Mouse (Mus musculus): ENCODE data around the gene Sptbn2. TPM values are rescaled to one million over a fixed set of nuclear protein-coding genes. Genes with fewer than 3 reads are reported as not detected.

Gene Sptbn2
- polyA plus RNA-seq, 1 experiment = 57.0 TPM

- DNase-seq (ENCODE audit: low read depth) = no peak
- TF ChIP-seq POLR2A (IDR thresholded peaks at IDR 0.05; ENCODE audit: borderline replicate concordance, extremely low read depth, insufficient read depth, insufficient read length, poor library complexity, severe bottlenecking) (no peak), CTCF (IDR thresholded peaks at IDR 0.05; ENCODE audit: borderline replicate concordance, extremely low read depth, insufficient read depth, insufficient read length) (no peak)
Measured at GRCm38 (mm10) chr19:4708765-4709164, 2.2 kb upstream of the Sptbn2 start.

- peak; percentile 86 for DNase-seq (ENCODE audit: low read depth)
- TF ChIP-seq POLR2A (IDR thresholded peaks at IDR 0.05; ENCODE audit: borderline replicate concordance, extremely low read depth, insufficient read depth, insufficient read length, poor library complexity, severe bottlenecking) (peak; percentile 59; the same call in 1 of the 2 replicates), CTCF (IDR thresholded peaks at IDR 0.05; ENCODE audit: borderline replicate concordance, extremely low read depth, insufficient read depth, insufficient read length) (no peak)
Measured at GRCm38 (mm10) chr19:4711601-4712155, 711 bp downstream of the Sptbn2 start.

GRCm38 (mm10) chr19:4712156-4712780 lies 1.3 kb downstream of the Sptbn2 start:
- TF ChIP-seq CTCF (IDR thresholded peaks at IDR 0.05; ENCODE audit: borderline replicate concordance, extremely low read depth, insufficient read depth, insufficient read length) = no peak
- no peak; the same call in 1 of the 2 replicates for TF ChIP-seq POLR2A (IDR thresholded peaks at IDR 0.05; ENCODE audit: borderline replicate concordance, extremely low read depth, insufficient read depth, insufficient read length, poor library complexity, severe bottlenecking)
- DNase-seq (ENCODE audit: low read depth) = peak; percentile 67

GRCm38 (mm10) chr19:4712781-4713526 lies 2.0 kb downstream of the Sptbn2 start:
- DNase-seq (ENCODE audit: low read depth) = no peak
- no peak for TF ChIP-seq POLR2A (IDR thresholded peaks at IDR 0.05; ENCODE audit: borderline replicate concordance, extremely low read depth, insufficient read depth, insufficient read length, poor library complexity, severe bottlenecking)
- TF ChIP-seq CTCF (IDR thresholded peaks at IDR 0.05; ENCODE audit: borderline replicate concordance, extremely low read depth, insufficient read depth, insufficient read length) = no peak

- DNase-seq (ENCODE audit: low read depth) = no peak
- no peak for TF ChIP-seq POLR2A (IDR thresholded peaks at IDR 0.05; ENCODE audit: borderline replicate concordance, extremely low read depth, insufficient read depth, insufficient read length, poor library complexity, severe bottlenecking)
- no peak for TF ChIP-seq CTCF (IDR thresholded peaks at IDR 0.05; ENCODE audit: borderline replicate concordance, extremely low read depth, insufficient read depth, insufficient read length)
Measured at GRCm38 (mm10) chr19:4713886-4714285, 2.9 kb downstream of the Sptbn2 start.

GRCm38 (mm10) chr19:4716756-4717155 lies 5.8 kb downstream of the Sptbn2 start:
- no peak for TF ChIP-seq POLR2A (IDR thresholded peaks at IDR 0.05; ENCODE audit: borderline replicate concordance, extremely low read depth, insufficient read depth, insufficient read length, poor library complexity, severe bottlenecking)
- TF ChIP-seq CTCF (IDR thresholded peaks at IDR 0.05; ENCODE audit: borderline replicate concordance, extremely low read depth, insufficient read depth, insufficient read length) = no peak
- no peak for DNase-seq (ENCODE audit: low read depth)

- no peak for TF ChIP-seq CTCF (IDR thresholded peaks at IDR 0.05; ENCODE audit: borderline replicate concordance, extremely low read depth, insufficient read depth, insufficient read length)
- TF ChIP-seq POLR2A (IDR thresholded peaks at IDR 0.05; ENCODE audit: borderline replicate concordance, extremely low read depth, insufficient read depth, insufficient read length, poor library complexity, severe bottlenecking) = no peak
- DNase-seq (ENCODE audit: low read depth) = no peak
Measured at GRCm38 (mm10) chr19:4717281-4717680, 6.3 kb downstream of the Sptbn2 start.

GRCm38 (mm10) chr19:4718716-4719115 lies 7.7 kb downstream of the Sptbn2 start:
- DNase-seq (ENCODE audit: low read depth) = no peak
- TF ChIP-seq CTCF (IDR thresholded peaks at IDR 0.05; ENCODE audit: borderline replicate concordance, extremely low read depth, insufficient read depth, insufficient read length) (no peak), POLR2A (IDR thresholded peaks at IDR 0.05; ENCODE audit: borderline replicate concordance, extremely low read depth, insufficient read depth, insufficient read length, poor library complexity, severe bottlenecking) (no peak)

- no peak for TF ChIP-seq POLR2A (IDR thresholded peaks at IDR 0.05; ENCODE audit: borderline replicate concordance, extremely low read depth, insufficient read depth, insufficient read length, poor library complexity, severe bottlenecking)
- no peak for TF ChIP-seq CTCF (IDR thresholded peaks at IDR 0.05; ENCODE audit: borderline replicate concordance, extremely low read depth, insufficient read depth, insufficient read length)
- DNase-seq (ENCODE audit: low read depth) = no peak
Measured at GRCm38 (mm10) chr19:4719351-4719764, 8.4 kb downstream of the Sptbn2 start.

- no peak for TF ChIP-seq POLR2A (IDR thresholded peaks at IDR 0.05; ENCODE audit: borderline replicate concordance, extremely low read depth, insufficient read depth, insufficient read length, poor library complexity, severe bottlenecking)
- TF ChIP-seq CTCF (IDR thresholded peaks at IDR 0.05; ENCODE audit: borderline replicate concordance, extremely low read depth, insufficient read depth, insufficient read length) = no peak
Measured at GRCm38 (mm10) chr19:4720112-4720511, 9.1 kb downstream of the Sptbn2 start.

GRCm38 (mm10) chr19:4720671-4721244 lies 9.8 kb downstream of the Sptbn2 start:
- TF ChIP-seq POLR2A (IDR thresholded peaks at IDR 0.05; ENCODE audit: borderline replicate concordance, extremely low read depth, insufficient read depth, insufficient read length, poor library complexity, severe bottlenecking) (no peak), CTCF (IDR thresholded peaks at IDR 0.05; ENCODE audit: borderline replicate concordance, extremely low read depth, insufficient read depth, insufficient read length) (no peak)
- no peak for DNase-seq (ENCODE audit: low read depth)

More at GRCm38 (mm10) chr19:4720112-4720511, 9.1 kb downstream of the Sptbn2 start:
- no peak for DNase-seq (ENCODE audit: low read depth)
